Mouse (Mus musculus) CH12.LX (cell line): ENCODE measurements around the gene Dlgap1. TPM values are rescaled to one million over a fixed set of nuclear protein-coding genes. Genes with fewer than 3 reads are reported as not detected.

Source experiments
- DNase-seq: peaks from one replicate; pipeline ENCODE4 v3.0.0-alpha.2; 2013; ENCODE audit errors: extremely low read depth
- H3K27ac ChIP-seq: 2 replicates; pipeline ENCODE4 v1.5.1; 2012; ENCODE audit warnings: low read depth, mild to moderate bottlenecking, control low read depth, moderate library complexity; ENCODE audit not compliant: insufficient read depth
- H3K27me3 ChIP-seq: replicated peaks from 2 replicates; pipeline ENCODE3; 2012; ENCODE audit warnings: inconsistent platforms
- H3K36me3 ChIP-seq, 2 experiments: replicated peaks in 1 of 2; 2 replicates each; pipeline versions ENCODE3 to v1.6.1; 2012; ENCODE audit warnings: inconsistent platforms in 1 of 2, low read length in 1 of 2, mild to moderate bottlenecking in 1 of 2, mixed read lengths in 1 of 2, moderate library complexity in 1 of 2; ENCODE audit not compliant: control insufficient read depth in 1 of 2, insufficient read depth in 1 of 2
- H3K4me1 ChIP-seq, 2 experiments: 2 replicates each; pipeline ENCODE4 v1.6.1; 2012; ENCODE audit warnings: inconsistent platforms in 1 of 2, moderate library complexity in 1 of 2; ENCODE audit not compliant: insufficient read depth in 2 of 2, control insufficient read depth in 1 of 2
- H3K4me2 ChIP-seq: 2 replicates; pipeline ENCODE4 v1.6.1; 2012; ENCODE audit warnings: low read depth, mild to moderate bottlenecking, control low read depth; ENCODE audit not compliant: poor library complexity, insufficient read depth, severe bottlenecking
- H3K4me3 ChIP-seq, 3 experiments: fragments of 150-350 bp in 1 of 3; sonication (generic) in 1 of 3; replicated peaks in 1 of 3; 2 replicates each; pipeline versions ENCODE3 to v1.5.1; 2011 to 2012; ENCODE audit warnings: low read depth in 2 of 3, low read length in 2 of 3, mild to moderate bottlenecking in 2 of 3, moderate library complexity in 2 of 3, control low read depth in 1 of 3, improper control_type of control experiment in 1 of 3, inconsistent platforms in 1 of 3, mixed read lengths in 1 of 3; ENCODE audit not compliant: poor library complexity in 1 of 3
- H3K79me2 ChIP-seq: replicated peaks from 2 replicates; pipeline ENCODE4 v1.6.1; 2012; ENCODE audit warnings: mild to moderate bottlenecking, moderate library complexity; ENCODE audit not compliant: control insufficient read depth, poor library complexity, insufficient read depth, severe bottlenecking; ENCODE audit errors: extremely low read depth
- H3K9ac ChIP-seq: 2 replicates; pipeline ENCODE4 v1.6.1; 2012; ENCODE audit warnings: low read depth, mild to moderate bottlenecking, control low read depth, moderate library complexity; ENCODE audit not compliant: insufficient read depth
- H3K9me3 ChIP-seq: replicated peaks from 2 replicates; pipeline ENCODE3; 2012; ENCODE audit warnings: low read length, inconsistent platforms, mixed read lengths
- CHD1 ChIP-seq: IDR thresholded peaks from 2 replicates; pipeline ENCODE4 v1.6.1; 2012; ENCODE audit warnings: low read depth, low read length, improper control_type of control experiment, inconsistent platforms
- CHD2 ChIP-seq: IDR thresholded peaks from 2 replicates; pipeline ENCODE4 v1.6.1; 2011; ENCODE audit warnings: low read length, improper control_type of control experiment
- E2F4 ChIP-seq: IDR thresholded peaks from 2 replicates; pipeline ENCODE4 v1.6.1; 2011; ENCODE audit warnings: low read depth, low read length, improper control_type of control experiment; ENCODE audit not compliant: insufficient replicate concordance
- ELF1 ChIP-seq: IDR thresholded peaks from 2 replicates; pipeline ENCODE4 v1.6.1; 2014; ENCODE audit warnings: low read depth, mild to moderate bottlenecking, inconsistent platforms, low read length, improper control_type of control experiment
- EP300 ChIP-seq: IDR thresholded peaks from 2 replicates; pipeline ENCODE4 v1.6.1; 2011; ENCODE audit warnings: low read length, improper control_type of control experiment
- ETS1 ChIP-seq: conservative IDR thresholded peaks from 2 replicates; pipeline ENCODE4 v1.6.1; 2012; ENCODE audit warnings: low read depth, mild to moderate bottlenecking, inconsistent platforms, low read length, improper control_type of control experiment, moderate library complexity
- GABPA ChIP-seq: IDR thresholded peaks from 2 replicates; pipeline ENCODE4 v1.6.1; 2012; ENCODE audit warnings: low read depth, low read length, improper control_type of control experiment, inconsistent platforms; ENCODE audit not compliant: insufficient replicate concordance
- IRF4 ChIP-seq: IDR thresholded peaks from 2 replicates; pipeline ENCODE4 v1.6.1; 2014; ENCODE audit warnings: low read depth, mild to moderate bottlenecking, inconsistent platforms, low read length, improper control_type of control experiment
- MXI1 ChIP-seq: IDR thresholded peaks from 2 replicates; pipeline ENCODE4 v1.6.1; 2011; ENCODE audit warnings: mild to moderate bottlenecking, low read depth, low read length, improper control_type of control experiment
- NELFE ChIP-seq: IDR thresholded peaks from 2 replicates; pipeline ENCODE4 v1.6.1; 2011; ENCODE audit warnings: low read depth, low read length, improper control_type of control experiment
- PAX5 ChIP-seq: IDR thresholded peaks from 2 replicates; pipeline ENCODE4 v1.6.1; 2012; ENCODE audit warnings: low read length, inconsistent platforms, mixed read lengths
- POLR2AphosphoS2 ChIP-seq: IDR thresholded peaks from 2 replicates; pipeline ENCODE4 v1.6.1; 2011; ENCODE audit warnings: low read depth, low read length, improper control_type of control experiment
- RAD21 ChIP-seq: IDR thresholded peaks from 2 replicates; pipeline ENCODE4 v1.6.1; 2011; ENCODE audit warnings: low read depth, mild to moderate bottlenecking, low read length, improper control_type of control experiment, moderate library complexity
- TCF12 ChIP-seq: IDR thresholded peaks from 2 replicates; pipeline ENCODE4 v1.6.1; 2014; ENCODE audit warnings: low read depth, mild to moderate bottlenecking, inconsistent platforms, low read length, improper control_type of control experiment
- UBTF ChIP-seq: IDR thresholded peaks from 2 replicates; pipeline ENCODE4 v1.6.1; 2012; ENCODE audit warnings: low read depth, mild to moderate bottlenecking, inconsistent platforms, low read length, improper control_type of control experiment, moderate library complexity
- USF1 ChIP-seq: IDR thresholded peaks from 2 replicates; pipeline ENCODE4 v1.6.1; 2014; ENCODE audit warnings: low read depth, mild to moderate bottlenecking, inconsistent platforms, low read length, improper control_type of control experiment
- ZMIZ1 ChIP-seq: IDR thresholded peaks from 2 replicates; pipeline ENCODE4 v1.6.1; 2012; ENCODE audit warnings: low read depth, mild to moderate bottlenecking, inconsistent platforms, low read length, improper control_type of control experiment
- ZNF384 ChIP-seq: IDR thresholded peaks from 2 replicates; pipeline ENCODE4 v1.6.1; 2012; ENCODE audit warnings: low read depth, low read length, improper control_type of control experiment, inconsistent platforms
- dilution Hi-C: fragments of 300-500 bp; cut with MboI; formaldehyde crosslinking; loops from 2 replicates; pipeline ENCODE4 v1.14.3; 2020; ENCODE audit warnings: low sequenced_read_pairs; ENCODE audit not compliant: extremely low pct_unique_long_range_greater_than_20kb, extremely low pct_ligation_motif_present
- in situ Hi-C: fragments of 300-500 bp; cut with MboI; formaldehyde crosslinking; loops from 3 replicates; pipeline ENCODE4 v1.14.3; 2019; ENCODE audit warnings: low sequenced_read_pairs, low pct_ligation_motif_present, low pct_unique_long_range_greater_than_20kb, mixed read lengths
- polyA plus RNA-seq: library from polyadenylated mRNA; unstranded; fragments of >175 nt; gene quantifications from 2 replicates; pipeline ENCODE4 v1.2.1, GENCODE M21; 2012; ENCODE audit warnings: low read depth; ENCODE audit not compliant: insufficient read length
- total RNA-seq, 2 experiments: library from RNA; depleted of rRNA; stranded (reverse); fragments of 300-350 nt in 1 of 2; fragments of >200 nt in 1 of 2; gene quantifications; 2 replicates each; pipeline ENCODE4 v1.2.3; 2012 to 2014

Dlgap1 gene
- total and polyA plus RNA-seq, 3 experiments = 0.51 to 2.7 (median 1.2) TPM

- Histone ChIP-seq H3K9me3 (peaks cover 3% of the 10 kb centered on the region), H3K9ac (no peak overlapping the region), H3K4me2 (no peak overlapping the region), H3K4me1 (peaks cover 0 to 2% of the 10 kb centered on the region in 2 experiments; a peak in 2 of 4 replicates), H3K27me3 (no peaks in the 10 kb centered on the region), H3K79me2 (no peaks in the 10 kb centered on the region), H3K36me3 (peaks cover 23 to 37% of the 10 kb centered on the region in 2 experiments), H3K4me3 (no peak overlapping the region), H3K27ac (no peak overlapping the region)
- dilution Hi-C loops = no loop called here
- in situ Hi-C loops = no loop called here
- no peak for DNase-seq
- TF ChIP-seq NELFE (no peak), TCF12 (no peak)
Observed at GRCm38 (mm10) chr17:70834430-70834965, 865.6 kb downstream of the Dlgap1 start.

DNA sequence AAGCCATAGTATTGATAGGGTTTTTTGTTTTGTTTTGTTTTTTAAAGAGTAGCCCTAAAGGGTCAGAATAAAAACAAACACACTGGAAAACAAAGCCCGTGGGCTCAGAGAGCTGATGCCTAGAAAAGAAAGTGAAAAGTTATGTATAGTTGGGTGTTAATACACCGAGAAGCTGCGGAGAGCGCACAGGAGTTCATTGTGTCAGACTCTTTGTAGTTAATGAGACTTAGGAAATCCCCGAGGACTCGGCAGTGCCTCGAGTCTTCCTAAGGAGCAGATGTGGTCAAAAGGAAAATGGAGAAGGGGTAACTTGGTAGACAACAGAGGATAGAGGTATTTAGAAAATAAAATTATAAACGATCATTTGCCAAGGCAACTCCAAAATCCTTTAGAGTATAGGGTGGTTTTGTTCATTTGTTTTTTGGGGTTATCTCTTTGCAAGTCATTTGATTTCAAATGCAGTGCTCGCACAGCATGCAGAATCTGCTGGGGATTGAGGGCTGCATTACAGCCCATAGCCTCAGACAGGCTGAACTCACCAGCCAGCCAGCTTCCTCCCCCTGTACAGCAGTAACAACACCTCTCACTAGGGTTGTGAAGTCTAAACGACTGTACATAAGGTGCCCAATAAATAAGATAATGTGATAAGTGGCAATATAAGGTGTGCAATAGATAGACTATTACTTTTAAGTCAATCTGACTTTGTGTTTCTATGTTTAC, 866.4 kb downstream of the Dlgap1 start:
- DNase-seq = no peak
- in situ Hi-C loops = no loop called here
- H3K27ac ChIP-seq = no peak overlapping the region

DNA sequence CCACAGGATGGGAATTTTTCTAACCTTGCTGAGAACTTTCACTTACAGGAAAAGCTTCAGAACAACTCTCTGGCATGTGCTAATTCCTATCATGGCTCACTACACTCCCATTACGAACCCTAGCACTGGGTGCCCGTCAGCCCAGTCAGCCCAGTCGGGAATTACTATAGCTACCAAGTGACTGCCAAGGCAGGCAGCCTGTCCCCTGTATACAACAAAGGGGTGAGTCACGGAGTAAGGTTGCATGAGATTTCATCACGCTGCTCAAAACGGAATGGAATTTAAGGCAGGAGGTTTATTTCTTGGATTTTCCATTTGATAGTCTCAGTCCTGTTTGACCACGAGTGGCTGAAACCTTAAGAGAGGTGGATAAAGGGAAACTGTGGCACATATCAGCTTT, 867.9 kb downstream of the Dlgap1 start:
- Histone ChIP-seq H3K9ac (no peak overlapping the region), H3K4me3 (no peak overlapping the region), H3K4me1 (no peaks in the 10 kb centered on the region), H3K79me2 (peaks cover 5% of the 10 kb centered on the region; the same call in 1 of the 2 replicates), H3K36me3 (peaks cover 37 to 54% of the 10 kb centered on the region in 2 experiments), H3K27me3 (no peaks in the 10 kb centered on the region), H3K4me2 (no peak overlapping the region)
- in situ Hi-C loops = no loop called here
- TF ChIP-seq ZNF384 (no peak), ETS1 (no peak), ELF1 (no peak), RAD21 (no peak), GABPA (no peak), NELFE (no peak), ZMIZ1 (no peak), USF1 (no peak), CHD2 (no peak), IRF4 (no peak), PAX5 (no peak), POLR2AphosphoS2 (no peak), E2F4 (no peak), CHD1 (no peak), UBTF (no peak), MXI1 (no peak)
- TF ChIP-seq, all 38 proteins: peak for 0
- dilution Hi-C loops = no loop called here
- peaks cover 3% of the 10 kb centered on the region for H3K9me3 ChIP-seq
- H3K27ac ChIP-seq = no peak overlapping the region
- DNase-seq = no peak

More for the DNA sequence above, 866.4 kb downstream of the Dlgap1 start:
- Histone ChIP-seq H3K9me3 (peaks cover 3% of the 10 kb centered on the region), H3K9ac (no peak overlapping the region), H3K79me2 (no peaks in the 10 kb centered on the region), H3K27me3 (no peaks in the 10 kb centered on the region), H3K4me1 (no peaks in the 10 kb centered on the region), H3K4me2 (no peak overlapping the region), H3K4me3 (no peak overlapping the region), H3K36me3 (peaks cover 29 to 43% of the 10 kb centered on the region in 2 experiments)
- TF ChIP-seq CHD2 (no peak), IRF4 (no peak), EP300 (no peak), TCF12 (no peak)
- dilution Hi-C loops = no loop called here
